Mouse (Mus musculus) kidney, adult 2 months (tissue): ENCODE measurements at regions not wholly inside any gene's neighbourhood (a gene's known extent, or its start where the extent isn't known, plus 50 kb on each side); places are given as distances from the start of the nearest gene placed in this dataset.

Source experiments
- CTCF ChIP-seq: fragments of 200-500 bp; conservative IDR thresholded peaks from 2 replicates; pipeline ENCODE4 v1.5.1; 2011; ENCODE audit warnings: low read depth, mild to moderate bottlenecking, control low read depth, low read length, moderate library complexity, mixed read lengths; ENCODE audit not compliant: insufficient read depth, insufficient read length
- POLR2A ChIP-seq: fragments of 200-500 bp; IDR thresholded peaks from one replicate; pipeline ENCODE4 v1.6.1; 2011; ENCODE audit warnings: low read depth, low read length, control low read depth

GRCm38 (mm10) chr3:105364685-105365084 is 87.4 kb upstream of the Kcnd3 start:
- TF ChIP-seq POLR2A = no peak
- no peak for TF ChIP-seq CTCF
